Mouse (Mus musculus) heart, embryonic 15.5 days (tissue): ENCODE measurements around the gene Cox5b. TPM values are rescaled to one million over a fixed set of nuclear protein-coding genes. Genes with fewer than 3 reads are reported as not detected.

ENCODE experiments used
- ATAC-seq: fragments of 200-750 bp; cut with Nextera tagmentation; replicated peaks from 2 replicates; pipeline ENCODE4 v1.8.0; 2017; ENCODE audit warnings: low read depth, moderate TSS enrichment; ENCODE audit not compliant: insufficient number of reproducible peaks, insufficient read depth, low FRiP score
- H3K27ac ChIP-seq: fragments of 300-500 bp; sonication (generic); 2 replicates; pipeline ENCODE4 v1.5.1; 2015; ENCODE audit warnings: mild to moderate bottlenecking, inconsistent platforms
- H3K27me3 ChIP-seq: fragments of 300-500 bp; sonication (generic); 2 replicates; pipeline ENCODE4 v1.6.1; 2015; ENCODE audit warnings: inconsistent platforms
- H3K36me3 ChIP-seq: fragments of 300-500 bp; sonication (generic); 2 replicates; pipeline ENCODE4 v1.6.1; 2015; ENCODE audit warnings: mild to moderate bottlenecking, inconsistent platforms
- H3K4me1 ChIP-seq: fragments of 300-500 bp; sonication (generic); replicated peaks from 2 replicates; pipeline ENCODE4 v1.6.1; 2015; ENCODE audit warnings: inconsistent platforms
- H3K4me2 ChIP-seq: fragments of 300-500 bp; sonication (generic); 2 replicates; pipeline ENCODE4 v1.6.1; 2015; ENCODE audit warnings: inconsistent platforms, mild to moderate bottlenecking, moderate library complexity
- H3K4me3 ChIP-seq: fragments of 300-500 bp; sonication (generic); 2 replicates; pipeline ENCODE4 v1.5.1; 2015; ENCODE audit warnings: mild to moderate bottlenecking, inconsistent platforms
- H3K9ac ChIP-seq: fragments of 300-500 bp; sonication (generic); 2 replicates; pipeline ENCODE4 v1.6.1; 2015; ENCODE audit warnings: mild to moderate bottlenecking, inconsistent platforms
- H3K9me3 ChIP-seq: fragments of 300-500 bp; sonication (generic); replicated peaks from 2 replicates; pipeline ENCODE4 v1.6.1; 2016; ENCODE audit warnings: inconsistent platforms
- WGBS: fragments of 180-500 bp; shearing (Covaris S2); methylation state at CpG from one replicate; pipeline ENCODE4 v1.1.7; 2015; ENCODE audit warnings: mixed read lengths; 5-methylcytosine and 5-hydroxymethylcytosine counted together
- polyA plus RNA-seq: library from polyadenylated mRNA; unstranded; fragments of >200 nt; fragmentation: Nextera tagmentation; extraction: Ambion mirVana; gene quantifications from 2 replicates; pipeline ENCODE4 v1.2.1, GENCODE M21; 2015

Cox5b gene
- polyA plus RNA-seq: 1,122 and 1,401 TPM in 2 replicates

DNA sequence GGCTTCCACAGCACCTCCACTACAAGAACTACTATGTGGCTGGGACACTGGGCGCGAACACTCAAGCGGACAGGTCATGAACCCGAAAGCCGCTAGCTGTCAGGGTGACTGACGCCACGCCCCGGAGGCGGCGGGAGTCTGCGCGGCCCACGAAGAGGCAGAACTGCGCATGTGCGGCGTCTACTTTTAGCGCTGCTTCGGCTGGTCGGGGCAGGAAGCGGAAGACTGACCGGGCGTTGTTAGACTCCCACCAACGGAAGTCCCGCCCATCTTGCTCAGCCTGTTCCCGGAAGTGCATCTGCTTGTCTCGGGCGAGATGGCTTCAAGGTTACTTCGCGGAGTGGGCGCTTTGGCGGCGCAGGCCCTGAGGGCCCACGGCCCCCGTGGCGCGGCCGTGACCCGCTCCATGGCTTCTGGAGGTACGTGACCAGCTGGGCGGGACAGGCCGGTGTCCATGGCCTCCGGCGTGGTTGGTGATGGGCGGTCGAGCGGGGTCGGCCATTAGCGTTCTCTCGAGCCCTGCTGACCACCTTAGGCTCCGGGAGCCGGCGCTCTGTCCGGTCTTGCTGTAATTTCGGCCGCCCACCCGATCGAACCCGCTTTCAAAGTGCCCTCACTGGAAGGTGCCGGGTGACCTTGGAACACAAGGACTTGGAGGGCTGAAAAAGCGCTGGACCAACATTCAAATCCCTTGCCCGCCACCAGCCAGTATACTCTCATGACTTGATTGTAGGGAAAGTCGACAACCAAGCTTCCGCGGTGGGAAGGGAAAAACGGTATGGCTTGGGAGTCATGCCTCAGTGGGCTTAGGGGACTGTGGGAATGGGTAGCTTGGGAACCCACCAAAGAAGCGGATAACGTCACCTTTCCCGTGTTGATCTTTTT is at the start of gene Cox5b:
TSS of gene Cox5b (plus strand) at position 179 of the 885 bp plus-strand sequence.
- under 1% methylated on average over 68 of the region's 68 CpGs for WGBS
- Histone ChIP-seq H3K4me1 (peaks cover 12% of the 10 kb centered on the region), H3K4me2 (peak within 1 kb of the TSS; percentile 79), H3K9me3 (no peaks in the 10 kb centered on the region), H3K36me3 (peaks cover 15% of the 10 kb centered on the region), H3K9ac (peak within 1 kb of the TSS; percentile 75), H3K27me3 (no peaks in the 10 kb centered on the region), H3K4me3 (peak within 1 kb of the TSS; percentile 91), H3K27ac (peak within 1 kb of the TSS; percentile 78)
- ATAC-seq: peak; percentile 97

DNA sequence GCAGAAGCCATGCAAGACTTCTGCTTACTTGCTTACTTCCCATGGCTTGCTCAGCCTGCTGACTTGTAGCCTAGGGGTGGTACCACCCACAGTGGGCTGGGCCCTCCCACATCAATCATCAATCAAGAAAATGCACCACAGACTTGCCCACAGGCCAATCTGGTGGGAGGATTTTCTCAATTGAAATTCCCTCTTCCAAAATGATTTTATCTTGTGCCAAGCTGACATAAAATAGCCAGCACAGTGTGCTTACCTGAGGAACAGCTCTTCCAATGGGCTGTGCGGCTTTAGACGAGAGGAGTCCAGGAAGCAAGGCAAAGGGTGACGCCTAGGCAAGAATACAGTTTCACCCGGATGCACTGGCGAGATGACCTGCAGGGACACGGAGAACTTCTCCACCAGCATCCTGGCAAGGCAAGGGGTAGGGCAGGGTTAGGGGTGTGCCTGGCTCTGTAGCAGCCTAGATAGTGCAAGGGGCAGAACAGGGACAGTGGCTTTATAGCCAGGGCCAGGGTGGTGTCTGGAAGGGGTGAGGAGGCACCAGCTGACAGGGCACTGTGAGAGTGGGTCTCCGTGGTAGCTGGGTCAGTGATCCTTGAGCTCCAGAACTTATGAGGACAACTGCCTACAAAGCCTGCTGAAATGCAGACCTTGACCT is 47.2 kb upstream of the Cox5b start:
- WGBS: 86% methylated on average over 7 of the region's 7 CpGs
- no peaks in the 10 kb centered on the region for H3K27me3 ChIP-seq
- H3K36me3 ChIP-seq: no peaks in the 10 kb centered on the region
- ATAC-seq: no peak
- H3K9ac ChIP-seq: no peak overlapping the region
- H3K4me1 ChIP-seq: peaks cover 7% of the 10 kb centered on the region; the same call in 1 of the 2 replicates
- no peak overlapping the region for H3K4me2 ChIP-seq
- no peak overlapping the region for H3K4me3 ChIP-seq
- H3K27ac ChIP-seq: no peak overlapping the region
- no peaks in the 10 kb centered on the region for H3K9me3 ChIP-seq

DNA sequence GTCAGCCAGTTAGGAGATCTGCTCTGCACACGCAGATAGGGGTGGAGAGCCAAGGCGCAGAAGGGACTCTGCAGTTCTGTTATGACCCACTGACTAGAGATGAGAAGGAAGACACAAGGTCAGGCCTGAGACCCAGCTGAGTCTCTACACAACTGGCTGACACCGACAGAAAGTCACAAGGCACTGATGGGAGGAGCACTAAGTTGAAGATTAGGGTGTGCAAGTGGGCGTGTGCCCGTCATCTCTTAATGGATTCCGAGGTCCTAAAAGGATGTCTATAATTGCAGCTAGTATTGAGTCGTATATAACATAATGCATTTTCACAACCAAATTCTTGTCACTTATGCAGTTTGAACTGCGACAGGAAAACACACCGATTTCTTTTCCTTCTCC is 46.6 kb upstream of the Cox5b start:
- H3K27ac ChIP-seq: no peak overlapping the region
- peaks cover 7% of the 10 kb centered on the region; the same call in 1 of the 2 replicates for H3K4me1 ChIP-seq
- H3K36me3 ChIP-seq: no peaks in the 10 kb centered on the region
- no peaks in the 10 kb centered on the region for H3K9me3 ChIP-seq
- H3K4me3 ChIP-seq: no peak overlapping the region
- H3K9ac ChIP-seq: no peak overlapping the region
- whole genome bisulfite sequencing: 77% methylated on average over 9 of the region's 9 CpGs
- H3K4me2 ChIP-seq: no peak overlapping the region
- no peaks in the 10 kb centered on the region for H3K27me3 ChIP-seq
- ATAC-seq: no peak

DNA sequence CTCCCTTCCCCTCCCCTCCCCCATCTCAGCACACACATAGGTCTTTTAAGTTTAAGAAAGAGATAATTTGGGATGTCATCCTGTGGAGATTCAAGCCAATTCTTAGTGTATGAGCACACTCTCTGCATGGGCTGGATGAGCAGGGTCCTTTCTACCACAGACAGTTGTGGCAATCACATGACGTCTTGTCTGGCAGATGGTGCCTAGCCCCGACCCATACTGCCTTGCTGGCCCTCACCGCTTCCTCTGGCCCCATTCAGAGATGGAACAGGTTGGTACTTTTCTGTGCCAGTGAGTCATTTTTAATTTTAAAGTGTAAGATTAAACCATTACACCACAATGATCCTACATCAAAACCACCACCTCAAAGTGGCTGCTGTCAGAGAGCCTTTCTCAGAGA is 45.0 kb upstream of the Cox5b start:
- Histone ChIP-seq H3K9me3 (no peaks in the 10 kb centered on the region), H3K36me3 (no peaks in the 10 kb centered on the region), H3K4me2 (no peak overlapping the region), H3K27ac (no peak overlapping the region), H3K4me3 (no peak overlapping the region), H3K9ac (no peak overlapping the region), H3K27me3 (no peaks in the 10 kb centered on the region), H3K4me1 (peaks cover 2% of the 10 kb centered on the region; the same call in 1 of the 2 replicates)
- ATAC-seq: no peak
- 74% methylated on average over 3 of the region's 3 CpGs for WGBS

DNA sequence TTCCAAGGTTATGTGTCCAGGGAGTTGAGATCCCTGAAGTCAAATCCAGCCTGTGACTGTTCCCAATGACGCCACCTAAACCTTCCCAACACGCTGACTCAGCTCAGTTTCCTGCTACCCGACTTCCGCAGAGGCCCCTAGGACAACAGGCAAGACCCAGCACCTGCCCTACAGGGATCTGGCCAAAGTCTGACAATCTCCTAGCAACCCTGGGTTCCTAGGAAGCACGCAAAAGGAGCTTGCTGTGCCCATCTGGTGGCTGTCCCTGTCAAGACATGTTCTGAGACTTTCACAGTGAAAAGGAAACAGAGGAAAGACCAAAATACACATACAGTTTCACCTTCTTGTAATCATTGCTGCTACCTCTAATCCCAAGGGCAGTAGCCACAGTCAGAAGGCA is 43.6 kb upstream of the Cox5b start:
- ATAC-seq: no peak
- H3K4me2 ChIP-seq: no peak overlapping the region

DNA sequence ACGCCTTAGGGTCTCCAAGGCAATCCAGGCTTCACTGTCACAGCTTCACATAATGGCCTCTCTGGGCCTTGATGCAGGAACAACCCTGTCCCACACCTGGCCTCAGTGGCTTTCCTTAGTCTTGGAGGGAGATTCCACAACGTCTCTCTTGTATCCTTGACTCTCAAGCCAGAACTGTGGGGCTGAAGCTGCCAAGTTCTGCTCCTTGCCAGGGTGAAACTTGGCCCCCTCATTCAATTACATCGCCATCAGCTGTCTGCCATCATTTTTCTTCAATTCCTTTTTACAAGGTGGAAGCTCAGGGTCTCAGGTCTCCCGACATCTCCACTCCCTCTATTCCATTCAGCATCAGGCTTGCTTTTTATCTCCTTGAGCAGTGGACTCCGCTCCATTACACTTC is 36.2 kb upstream of the Cox5b start:
- Histone ChIP-seq H3K27me3 (no peaks in the 10 kb centered on the region), H3K4me2 (no peak overlapping the region), H3K4me1 (peaks cover 3% of the 10 kb centered on the region; the same call in 1 of the 2 replicates), H3K27ac (no peak overlapping the region), H3K9me3 (no peaks in the 10 kb centered on the region), H3K9ac (no peak overlapping the region), H3K36me3 (no peaks in the 10 kb centered on the region), H3K4me3 (no peak overlapping the region)
- no peak for ATAC-seq
- 77% methylated on average over 5 of the region's 5 CpGs for WGBS

More for the DNA sequence above, 43.6 kb upstream of the Cox5b start:
- H3K36me3 ChIP-seq: no peaks in the 10 kb centered on the region
- H3K9ac ChIP-seq: no peak overlapping the region
- H3K27me3 ChIP-seq: no peaks in the 10 kb centered on the region
- 52% methylated on average over 5 of the region's 5 CpGs for WGBS
- no peaks in the 10 kb centered on the region for H3K9me3 ChIP-seq
- H3K4me1 ChIP-seq: no peaks in the 10 kb centered on the region; the same call in 1 of the 2 replicates
- H3K4me3 ChIP-seq: no peak overlapping the region
- no peak overlapping the region for H3K27ac ChIP-seq

DNA sequence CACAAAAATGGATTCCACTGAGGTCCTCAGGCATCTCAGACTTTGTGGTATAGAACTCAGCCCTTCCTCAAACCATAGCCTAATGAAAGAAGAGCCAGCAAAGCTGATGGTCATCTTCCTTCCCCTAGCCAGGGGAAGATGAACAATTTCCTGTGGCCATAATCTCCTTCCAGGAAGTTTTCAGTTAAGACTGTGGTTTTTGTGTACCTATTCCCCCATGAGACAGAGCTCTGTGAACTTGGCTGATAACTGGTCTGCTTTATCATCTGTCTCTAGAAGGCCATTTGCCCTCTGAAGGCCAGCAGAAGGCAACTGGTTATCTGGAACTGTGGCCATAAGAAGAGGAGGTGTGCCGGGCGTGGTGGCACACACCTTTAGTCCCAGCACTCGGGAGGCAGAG is 35.0 kb upstream of the Cox5b start:
- H3K9me3 ChIP-seq: no peaks in the 10 kb centered on the region
- H3K4me2 ChIP-seq: no peak overlapping the region
- H3K4me3 ChIP-seq: no peak overlapping the region
- no peak for ATAC-seq
- WGBS: 78% methylated on average over 3 of the region's 3 CpGs
- no peak overlapping the region for H3K27ac ChIP-seq
- H3K27me3 ChIP-seq: no peaks in the 10 kb centered on the region
- H3K4me1 ChIP-seq: peaks cover 3% of the 10 kb centered on the region; the same call in 1 of the 2 replicates
- H3K36me3 ChIP-seq: no peaks in the 10 kb centered on the region
- H3K9ac ChIP-seq: no peak overlapping the region

DNA sequence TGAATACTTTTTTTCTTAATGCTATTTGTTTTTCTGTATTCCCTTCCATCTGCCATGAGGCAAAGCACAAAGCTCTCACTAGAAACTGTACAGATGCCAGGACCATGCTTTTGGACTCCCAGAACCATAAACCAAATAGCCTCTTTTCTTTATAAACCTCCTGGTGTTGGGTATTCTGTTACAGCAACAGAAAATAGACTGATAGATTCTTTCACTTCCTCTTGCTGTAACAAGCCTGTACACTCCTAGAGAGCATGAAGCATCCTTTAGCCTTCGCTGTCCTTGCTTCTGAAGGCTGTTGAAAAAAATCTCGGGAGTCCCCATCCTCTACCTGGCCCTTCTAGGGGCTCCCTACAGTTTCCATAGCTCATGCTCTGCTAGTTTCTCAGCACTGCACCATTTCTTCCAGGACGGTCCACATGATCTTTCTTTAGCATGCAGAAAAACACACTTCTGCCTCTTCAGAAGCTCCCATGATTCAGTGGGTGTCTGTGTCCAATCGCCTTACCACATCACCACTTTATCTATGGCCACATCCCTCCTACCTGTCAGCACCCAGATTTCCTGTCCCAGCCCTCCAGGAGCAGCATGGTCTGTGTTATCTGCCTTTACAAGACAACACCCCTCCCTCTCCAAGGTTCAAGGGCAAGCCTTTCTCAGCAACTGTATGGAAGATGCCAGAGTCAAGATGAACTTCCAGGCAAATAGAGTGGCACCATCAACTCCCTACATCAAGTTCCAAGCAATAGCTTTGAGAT is 33.4 kb upstream of the Cox5b start:
- Histone ChIP-seq H3K4me1 (peaks cover 3% of the 10 kb centered on the region; the same call in 1 of the 2 replicates), H3K4me3 (no peak overlapping the region), H3K9me3 (no peaks in the 10 kb centered on the region), H3K9ac (no peak overlapping the region), H3K36me3 (no peaks in the 10 kb centered on the region), H3K4me2 (no peak overlapping the region), H3K27ac (no peak overlapping the region), H3K27me3 (no peaks in the 10 kb centered on the region)
- 49% methylated on average over 4 of the region's 4 CpGs for WGBS
- ATAC-seq: no peak

DNA sequence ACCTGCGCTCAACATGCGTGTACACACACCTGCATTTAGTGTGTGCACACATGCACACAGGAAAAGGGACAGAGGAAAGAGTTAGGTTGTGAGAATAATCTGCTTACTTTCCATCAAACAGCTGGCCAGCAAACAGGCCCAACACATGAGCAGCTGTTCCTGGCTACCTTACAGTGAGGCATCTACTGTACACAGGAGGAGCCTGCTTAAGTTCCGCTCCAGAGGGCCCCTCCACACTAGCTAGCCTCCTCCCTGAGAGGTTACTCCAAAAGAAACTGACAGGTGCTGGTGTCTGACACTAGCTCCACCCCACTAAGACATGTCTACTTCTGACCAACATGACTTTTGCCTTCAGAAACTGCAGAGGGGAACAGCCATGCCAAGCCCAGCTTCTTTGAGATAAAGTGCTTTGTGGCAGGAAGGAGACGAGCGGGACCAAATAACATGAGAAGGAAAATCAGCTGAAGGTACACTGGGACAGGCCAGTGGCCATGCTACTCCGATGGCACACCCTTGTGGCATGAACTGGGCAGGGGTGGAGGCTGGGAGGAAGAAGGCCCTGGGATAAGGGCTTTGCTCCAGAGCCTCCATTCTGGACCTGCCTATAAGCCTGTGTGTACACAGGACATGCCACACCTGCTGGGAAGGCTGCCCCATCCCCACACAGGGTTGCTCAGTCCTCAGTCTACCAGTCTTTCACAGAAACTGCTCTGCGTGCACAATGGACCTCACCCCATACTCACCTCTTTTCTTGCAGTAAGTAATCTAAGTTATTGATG is 32.4 kb upstream of the Cox5b start:
- no peak for ATAC-seq
- no peak overlapping the region for H3K4me2 ChIP-seq
- WGBS: 69% methylated on average over 7 of the region's 7 CpGs

DNA sequence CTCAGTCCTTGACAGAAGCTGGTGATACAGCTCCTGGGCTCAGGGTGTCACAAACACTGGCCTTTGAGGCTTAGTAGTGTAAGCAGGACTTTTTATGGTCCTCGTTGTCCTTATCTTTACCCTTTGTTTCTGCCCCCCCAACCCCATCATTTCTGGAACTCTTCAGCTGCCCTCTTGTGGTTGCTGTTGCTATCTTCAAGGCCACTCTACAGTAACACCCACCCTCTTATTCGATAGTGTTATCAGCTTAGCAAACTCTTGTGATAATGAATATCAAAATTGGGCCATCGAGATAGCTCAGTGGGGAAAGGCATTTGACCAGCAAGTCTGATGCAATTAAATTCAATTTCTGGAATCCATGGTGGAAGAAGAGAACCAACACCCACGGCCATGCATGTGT is 26.8 kb upstream of the Cox5b start:
- no peaks in the 10 kb centered on the region for H3K27me3 ChIP-seq
- H3K9me3 ChIP-seq: no peaks in the 10 kb centered on the region
- no peak overlapping the region for H3K27ac ChIP-seq
- H3K4me2 ChIP-seq: no peak overlapping the region
- H3K9ac ChIP-seq: no peak overlapping the region
- H3K36me3 ChIP-seq: no peaks in the 10 kb centered on the region
- no peak for ATAC-seq
- 41% methylated on average over 4 of the region's 4 CpGs for WGBS
- H3K4me1 ChIP-seq: 0 out of 2 replicates have a peak, but pooled peaks cover 7% of the 10 kb centered on the region
- H3K4me3 ChIP-seq: no peak overlapping the region

More for the DNA sequence above, 32.4 kb upstream of the Cox5b start:
- Histone ChIP-seq H3K36me3 (no peaks in the 10 kb centered on the region), H3K4me1 (peaks cover 3% of the 10 kb centered on the region; the same call in 1 of the 2 replicates), H3K27me3 (no peaks in the 10 kb centered on the region), H3K4me3 (no peak overlapping the region), H3K9ac (no peak overlapping the region), H3K27ac (no peak overlapping the region), H3K9me3 (no peaks in the 10 kb centered on the region)
